Mouse (Mus musculus) thymus, postnatal 25 days (tissue): ENCODE measurements around the gene Aldoc.

ENCODE experiments used
- DNase-seq: peaks from one replicate; pipeline ENCODE4 v3.0.0; 2022

The Aldoc gene

GRCm38 (mm10) chr11:78322860-78323259 is at the start of gene Aldoc:
TSS of gene Aldoc (plus strand) at chr11:78322968.
- peak; percentile 69 for DNase-seq

GRCm38 (mm10) chr11:78275596-78275995 is 47.2 kb upstream of the Aldoc start:
- DNase-seq, result no peak

GRCm38 (mm10) chr11:78276169-78276568 is 46.6 kb upstream of the Aldoc start:
- DNase-seq, result peak; percentile 28

- DNase-seq, result no peak
Observed at GRCm38 (mm10) chr11:78278853-78279252, 43.9 kb upstream of the Aldoc start.

- DNase-seq, result no peak
Observed at GRCm38 (mm10) chr11:78279586-78279985, 43.2 kb upstream of the Aldoc start.

- no peak for DNase-seq
Observed at GRCm38 (mm10) chr11:78289146-78289763, 33.5 kb upstream of the Aldoc start.

- DNase-seq, result no peak
Observed at GRCm38 (mm10) chr11:78290654-78291053, 32.1 kb upstream of the Aldoc start, which contains the start of gene BC030499. TSS of gene BC030499 (plus strand) at chr11:78290841.

GRCm38 (mm10) chr11:78294585-78294984 is 28.2 kb upstream of the Aldoc start:
- DNase-seq, result no peak

- DNase-seq, result no peak
Observed at GRCm38 (mm10) chr11:78300917-78301316, 21.9 kb upstream of the Aldoc start.

- DNase-seq, result peak; percentile 92
Observed at GRCm38 (mm10) chr11:78301357-78302084, 21.2 kb upstream of the Aldoc start, which contains the start of gene Spag5. TSS of gene Spag5 (plus strand) at chr11:78301529.

GRCm38 (mm10) chr11:78305272-78305671 is 17.5 kb upstream of the Aldoc start:
- DNase-seq, result no peak

- DNase-seq, result no peak
Observed at GRCm38 (mm10) chr11:78310861-78311511, 11.8 kb upstream of the Aldoc start.

- no peak for DNase-seq
Observed at GRCm38 (mm10) chr11:78313662-78314061, 9.1 kb upstream of the Aldoc start.

- no peak for DNase-seq
Observed at GRCm38 (mm10) chr11:78318411-78318810, 4.4 kb upstream of the Aldoc start.

- no peak for DNase-seq
Observed at GRCm38 (mm10) chr11:78322076-78322831, 514 bp upstream of the Aldoc start.

GRCm38 (mm10) chr11:78324000-78324785 is 1.4 kb downstream of the Aldoc start:
- DNase-seq, result no peak

- no peak for DNase-seq
Observed at GRCm38 (mm10) chr11:78324965-78325364, 2.2 kb downstream of the Aldoc start.

- no peak for DNase-seq
Observed at GRCm38 (mm10) chr11:78327215-78327614, 4.4 kb downstream of the Aldoc start.

- peak; percentile 96 for DNase-seq
Observed at GRCm38 (mm10) chr11:78327634-78328511, 5.1 kb downstream of the Aldoc start, which contains the start of gene Pigs. TSS of gene Pigs (plus strand) at chr11:78328415.

- DNase-seq, result no peak
Observed at GRCm38 (mm10) chr11:78328512-78329056, 5.8 kb downstream of the Aldoc start.

- no peak for DNase-seq
Observed at GRCm38 (mm10) chr11:78332676-78333075, 9.9 kb downstream of the Aldoc start.
